Mouse (Mus musculus) testis, adult 2 months (tissue): ENCODE measurements at regions not wholly inside any gene's neighbourhood (a gene's known extent, or its start where the extent isn't known, plus 50 kb on each side); places are given as distances from the start of the nearest gene placed in this dataset.

Source experiments
- CTCF ChIP-seq: fragments of 200-500 bp; IDR thresholded peaks from 2 replicates; pipeline ENCODE4 v1.5.1; 2012; ENCODE audit warnings: low read depth, mild to moderate bottlenecking, inconsistent platforms, low read length, moderate library complexity; ENCODE audit not compliant: control insufficient read depth, insufficient read depth, insufficient replicate concordance
- POLR2A ChIP-seq: fragments of 200-500 bp; IDR thresholded peaks from 2 replicates; pipeline ENCODE4 v1.6.1; 2012; ENCODE audit warnings: low read depth, mild to moderate bottlenecking, inconsistent platforms, low read length, moderate library complexity; ENCODE audit not compliant: control insufficient read depth

DNA sequence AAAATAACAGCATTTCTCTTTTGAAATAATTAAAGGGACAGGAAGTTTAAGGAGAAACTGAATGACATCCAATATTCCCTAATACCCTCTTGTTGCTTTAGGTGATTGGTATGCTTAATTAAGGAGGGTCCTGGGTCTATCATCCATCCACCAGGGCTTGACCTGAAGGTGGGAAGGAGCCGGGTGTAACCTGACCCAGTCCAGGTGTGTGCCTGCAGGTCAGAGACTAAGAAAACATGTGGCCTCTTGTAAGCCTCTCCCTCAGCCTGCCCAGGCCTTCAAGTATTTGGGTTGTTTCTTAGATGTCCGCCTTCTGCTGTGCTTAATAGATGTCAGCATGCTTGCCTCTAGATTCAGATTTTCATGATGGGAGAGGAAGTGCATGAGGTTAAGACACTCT lies 74.7 kb upstream of the Gm10295 start:
- TF ChIP-seq CTCF: no peak
- TF ChIP-seq POLR2A: no peak
